Mouse (Mus musculus) granulocyte monocyte progenitor cell, adult 5-6 weeks (primary cell): ENCODE results near the gene Ablim1. TPM values are rescaled to one million over a fixed set of nuclear protein-coding genes. Genes with fewer than 3 reads are reported as not detected.

Experiments
- ATAC-seq: replicated peaks from 2 replicates; pipeline ENCODE4 v1.8.0; 2016; ENCODE audit warnings: mild to moderate bottlenecking, moderate TSS enrichment, inconsistent platforms; ENCODE audit not compliant: poor library complexity, severe bottlenecking
- total RNA-seq, 2 experiments: library from RNA; stranded (forward) in 1 of 2; stranded (reverse) in 1 of 2; fragments of 200-712, 200-1000 nt in 1 of 2; fragments of >200 nt in 1 of 2; fragmentation: Nextera tagmentation in 1 of 2; gene quantifications; 2 replicates each; pipeline ENCODE4 v1.2.3; 2014 to 2017

The Ablim1 gene
- total RNA-seq, 2 experiments from 2014 or later = 8.0 to 9.4 TPM

DNA sequence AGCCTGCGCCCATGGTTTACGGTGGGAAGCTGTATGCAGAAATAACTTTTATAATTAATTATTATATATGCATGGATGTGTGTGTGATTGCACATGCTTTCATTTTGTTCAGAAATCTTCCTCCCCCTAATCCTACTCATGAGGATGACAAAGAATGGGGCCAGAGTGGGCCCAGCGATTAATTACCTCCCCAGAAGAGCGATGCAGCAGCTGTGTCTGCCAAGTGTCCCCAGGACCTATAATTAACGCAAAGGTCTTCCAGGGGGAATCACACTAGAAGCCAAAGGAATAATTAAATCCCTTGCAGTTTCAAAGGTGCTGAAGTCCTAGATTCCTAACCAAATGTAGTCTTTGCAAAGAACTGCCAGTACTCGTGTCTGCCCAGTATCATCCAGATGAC, 44.9 kb downstream of the Ablim1 start:
- no peak for ATAC-seq

DNA sequence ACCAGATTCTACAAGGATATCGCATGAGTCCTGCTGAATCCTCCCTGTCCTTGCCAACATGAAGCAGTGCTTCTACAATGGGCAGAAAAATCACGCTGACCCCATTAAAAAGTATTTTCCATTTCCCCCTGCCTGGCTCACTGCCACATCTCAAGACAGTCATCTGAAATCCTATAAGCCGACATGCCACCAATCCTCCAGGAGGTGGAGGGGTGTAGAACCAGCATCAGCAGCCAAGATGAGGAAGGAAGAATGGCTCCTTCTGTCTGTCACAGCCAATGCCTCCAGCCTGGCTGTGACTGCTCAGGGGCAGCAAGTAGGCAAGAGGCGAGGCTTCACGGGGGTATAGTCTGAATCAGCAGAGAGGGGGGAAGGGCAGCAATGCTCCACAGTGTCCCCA, 47.2 kb downstream of the Ablim1 start:
- no peak for ATAC-seq

DNA sequence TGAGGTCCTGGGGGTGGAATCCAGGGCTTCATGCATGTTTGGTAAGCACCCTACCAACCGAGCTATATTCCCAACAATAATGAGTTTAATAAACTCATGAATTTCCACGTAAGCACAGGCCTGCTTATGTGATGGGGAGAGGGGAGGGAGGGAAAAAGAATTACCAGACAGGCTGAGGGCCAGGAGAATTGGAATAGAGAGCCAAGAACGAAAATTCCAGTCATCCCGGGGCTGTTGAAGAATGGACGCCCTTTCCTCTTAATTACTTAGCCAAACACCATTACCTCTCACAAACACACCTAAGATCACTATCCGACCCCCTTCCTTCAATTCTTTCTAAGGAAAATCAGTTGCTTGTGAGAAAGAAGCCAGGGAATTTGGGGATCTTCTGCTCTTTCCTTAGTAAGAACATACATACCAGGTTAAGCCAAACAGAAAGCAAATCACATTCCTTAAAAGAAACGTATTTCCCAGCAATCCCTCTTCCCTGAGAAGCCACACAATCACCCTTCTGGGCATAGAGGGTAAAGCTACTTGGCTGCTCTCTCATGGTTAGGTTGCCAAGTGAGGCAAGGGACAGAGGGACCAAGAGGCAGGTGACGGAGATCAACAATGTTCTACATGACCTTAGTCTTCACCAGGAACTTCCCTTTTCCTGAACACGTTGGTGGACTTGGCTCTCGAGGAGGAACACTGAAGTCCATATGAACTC, 48.2 kb downstream of the Ablim1 start:
- no peak for ATAC-seq

DNA sequence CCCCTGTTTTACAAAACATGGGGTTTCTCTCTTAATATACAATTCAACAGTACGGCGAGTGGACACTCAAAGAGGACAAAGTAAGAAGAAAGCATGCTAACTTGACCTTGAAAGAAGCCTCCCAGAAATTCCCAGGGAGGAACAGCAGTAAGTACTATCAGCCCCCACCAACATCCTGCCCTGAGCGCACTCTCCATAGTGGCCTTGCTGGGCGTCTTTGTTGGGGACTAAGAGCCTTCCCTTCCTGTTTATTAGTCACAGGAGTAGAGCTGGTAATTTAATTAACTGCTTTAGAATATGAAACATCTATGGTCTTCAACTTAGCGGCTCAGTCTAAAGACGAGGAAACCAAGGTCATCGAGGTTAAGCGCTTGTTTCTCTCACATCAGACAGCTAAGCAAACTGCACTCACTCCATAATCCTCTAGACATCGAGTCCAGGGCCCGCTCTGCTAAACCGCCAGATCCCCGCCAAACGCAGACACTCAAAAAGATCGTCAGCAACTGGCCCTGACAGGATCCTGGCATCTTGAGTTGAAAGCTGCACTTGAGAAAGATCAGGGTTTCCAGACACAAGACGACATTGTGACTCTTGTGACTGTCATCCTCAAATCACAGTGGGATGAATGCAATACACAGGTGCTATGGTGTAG, 50.3 kb downstream of the Ablim1 start:
- no peak for ATAC-seq

DNA sequence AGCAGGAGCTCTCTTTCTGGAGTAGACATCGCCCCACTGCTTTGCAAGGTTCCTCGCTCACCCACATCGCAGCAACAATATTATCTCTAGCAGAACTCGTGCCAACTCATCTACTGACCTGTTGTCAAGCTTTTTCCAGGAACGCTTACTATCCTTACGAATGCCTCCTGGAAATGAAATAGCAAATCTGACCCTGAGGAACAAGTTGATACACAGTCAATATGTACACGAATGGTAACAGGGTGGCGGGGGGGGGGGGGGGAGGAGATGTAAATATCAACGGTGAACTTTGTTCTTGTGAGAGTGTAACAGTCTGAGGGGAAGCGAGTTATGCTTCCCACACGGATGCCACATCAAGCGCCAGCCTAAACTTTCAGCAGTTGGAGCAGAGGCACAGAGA, 56.9 kb downstream of the Ablim1 start:
- ATAC-seq = no peak

DNA sequence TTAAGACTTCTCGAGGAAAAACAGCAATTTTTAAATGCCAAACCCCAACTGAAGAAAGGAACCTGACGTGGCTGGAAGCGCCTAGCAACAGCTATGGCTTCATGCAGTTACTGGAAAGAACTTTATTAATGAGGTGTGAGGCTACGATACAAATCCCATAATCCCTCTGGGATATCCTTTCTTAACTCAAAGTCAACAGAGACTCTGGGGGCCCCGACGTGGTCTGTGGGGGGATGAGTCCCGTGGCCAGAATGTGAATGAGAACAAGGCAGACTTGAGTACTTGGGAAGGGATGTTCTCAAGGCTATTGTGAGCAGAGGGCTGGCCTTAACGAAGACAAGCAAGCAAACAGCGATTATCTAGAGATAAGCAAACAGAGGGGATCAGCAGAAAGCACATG, 58.1 kb downstream of the Ablim1 start:
- no peak for ATAC-seq

DNA sequence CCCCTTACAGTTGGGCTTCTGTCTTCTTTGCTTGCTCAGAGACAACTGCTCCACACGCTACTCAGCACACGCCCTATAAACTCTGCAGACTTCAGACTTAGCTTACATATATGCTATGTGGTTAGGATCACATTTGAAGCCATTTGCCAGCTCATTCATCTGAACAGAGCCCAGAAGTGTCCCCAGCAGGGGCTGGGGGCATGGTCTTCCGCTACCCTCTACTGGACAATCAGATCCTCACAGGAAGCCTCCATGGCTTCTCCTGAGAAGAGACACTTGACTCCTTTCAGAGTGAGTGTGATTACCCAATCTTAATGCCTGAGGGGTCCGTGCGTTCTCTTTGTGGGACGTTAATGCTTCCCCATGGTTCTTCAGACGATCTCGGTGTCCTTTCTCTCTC, 59.6 kb downstream of the Ablim1 start:
- ATAC-seq = no peak

DNA sequence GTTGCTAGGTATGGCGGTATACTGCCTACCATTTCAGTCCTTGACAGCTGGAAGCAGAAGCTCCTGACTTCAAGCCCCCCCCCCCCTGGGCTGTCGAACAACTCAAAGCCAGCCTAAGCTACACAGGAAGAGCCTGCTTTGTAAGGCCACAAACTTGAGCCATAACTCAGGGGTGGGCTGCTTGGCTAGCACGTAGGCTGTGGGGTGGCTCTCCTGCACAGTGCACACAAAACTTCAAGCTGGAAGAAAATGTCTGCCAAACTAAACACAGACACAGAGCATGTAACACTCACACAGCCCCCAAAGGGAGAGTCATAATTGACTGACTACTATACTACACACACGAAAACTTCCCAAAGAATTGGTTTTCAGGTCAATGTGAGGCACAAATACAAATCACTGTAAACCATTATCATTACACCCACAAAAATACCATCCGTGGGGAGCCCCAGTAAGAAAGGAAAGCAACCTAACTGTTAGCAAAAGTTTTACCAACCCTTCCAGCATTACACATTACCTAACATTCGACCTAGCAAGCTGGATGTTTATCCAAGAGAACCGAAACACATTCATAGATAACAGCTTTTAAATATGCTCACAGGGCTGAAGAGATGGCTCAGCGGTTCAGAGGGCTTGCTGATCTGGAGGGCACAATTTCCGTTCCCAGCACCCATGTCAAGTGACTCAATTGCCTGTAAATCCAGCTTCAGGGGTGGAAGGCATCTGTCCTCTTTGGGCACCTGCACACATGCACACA, 61.8 kb downstream of the Ablim1 start:
- ATAC-seq = no peak

DNA sequence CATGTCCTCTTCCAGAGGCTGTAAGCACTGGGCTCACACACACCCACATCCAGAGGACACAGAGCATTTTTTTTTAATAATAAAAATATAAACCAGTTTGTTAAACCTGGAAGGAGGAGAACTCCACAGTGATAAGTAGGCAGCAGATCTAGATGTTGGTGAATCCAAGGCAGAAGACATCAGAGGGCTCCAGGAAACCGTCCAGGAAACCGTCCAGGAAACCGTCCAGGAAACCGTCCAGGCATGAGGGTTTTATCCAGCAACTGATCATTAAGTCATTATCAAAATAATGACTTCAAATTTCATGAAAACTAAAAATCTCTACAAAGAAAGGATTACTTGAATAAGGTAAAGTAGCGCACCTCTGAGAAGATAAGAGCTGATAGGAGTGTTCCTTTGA, 65.9 kb downstream of the Ablim1 start:
- no peak for ATAC-seq

DNA sequence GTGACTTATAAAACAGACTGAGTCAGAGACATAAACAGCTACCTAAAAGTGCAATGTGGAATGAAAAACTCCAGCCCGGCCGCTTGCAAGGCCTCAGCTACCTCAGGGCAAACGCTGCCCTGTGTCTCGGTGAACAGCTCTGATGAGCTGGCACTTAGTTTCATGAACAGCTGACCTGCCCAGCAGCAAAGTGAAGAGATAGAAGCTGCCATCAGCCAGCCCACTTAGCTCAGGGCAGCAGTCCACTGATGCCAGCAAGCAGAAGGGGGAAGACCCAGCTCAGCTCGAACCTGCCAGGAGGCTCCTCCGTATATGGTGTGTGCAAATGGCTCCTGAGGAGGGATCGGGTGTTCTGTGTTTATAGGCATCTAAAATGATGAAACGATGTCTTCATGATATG, 67.5 kb downstream of the Ablim1 start:
- no peak for ATAC-seq

DNA sequence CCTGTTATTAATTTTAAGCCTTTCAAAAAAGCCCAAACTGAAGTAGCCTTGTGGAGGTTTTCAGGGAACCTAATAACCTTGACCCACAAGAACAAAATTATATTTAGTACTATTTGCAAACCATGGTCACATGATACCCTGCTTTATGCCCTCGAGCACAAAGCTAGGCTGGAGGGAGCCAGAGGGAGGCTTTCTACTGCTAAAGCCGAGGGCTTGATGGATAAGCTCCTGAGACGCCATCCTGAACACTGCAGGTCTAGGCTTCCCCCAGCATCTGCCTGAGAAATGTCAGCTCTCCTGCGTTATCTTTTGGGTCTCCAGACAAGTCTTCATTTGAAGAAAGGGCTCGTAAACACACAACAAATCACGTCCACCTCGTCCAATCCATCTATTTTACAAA, 70.4 kb downstream of the Ablim1 start:
- ATAC-seq = no peak

DNA sequence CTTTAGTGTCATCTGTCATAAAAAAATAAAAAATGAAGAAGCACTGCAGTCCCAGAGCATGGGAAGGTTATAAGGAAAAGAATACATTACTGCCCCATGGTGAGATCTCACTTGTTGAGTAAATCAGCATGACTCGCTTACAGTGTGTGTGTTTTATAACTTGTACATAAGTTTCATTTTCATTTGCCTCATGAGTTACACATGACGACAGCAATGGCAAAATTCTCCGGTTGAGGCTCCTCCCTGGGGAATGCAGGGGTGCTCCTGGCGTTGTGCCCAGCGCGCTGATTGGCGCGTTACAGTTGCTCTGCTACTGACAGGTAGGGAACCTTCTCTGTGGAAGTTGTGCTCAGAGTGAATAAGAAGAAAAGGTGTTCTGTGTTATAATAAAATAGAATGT, 71.1 kb downstream of the Ablim1 start:
- ATAC-seq = peak; percentile 57

DNA sequence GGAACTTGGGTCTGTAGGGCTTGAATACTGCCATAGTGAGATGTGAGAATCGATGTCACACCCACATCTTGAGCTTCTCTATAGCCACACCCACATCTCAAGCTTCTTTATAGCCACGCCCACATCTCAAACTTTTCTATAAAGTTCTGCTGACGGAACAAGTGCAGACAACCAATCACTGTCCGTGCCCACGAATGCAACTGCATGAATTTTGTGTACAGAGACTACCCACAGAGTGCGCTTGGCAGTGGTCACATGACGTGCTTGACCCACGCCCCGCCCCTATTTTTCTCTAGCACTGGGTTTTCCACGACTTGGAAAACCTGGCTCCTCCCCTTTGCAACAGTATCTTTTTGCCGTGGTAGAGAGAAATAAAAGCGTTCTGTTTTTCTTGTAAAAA, 71.5 kb downstream of the Ablim1 start:
- ATAC-seq = peak; percentile 87

DNA sequence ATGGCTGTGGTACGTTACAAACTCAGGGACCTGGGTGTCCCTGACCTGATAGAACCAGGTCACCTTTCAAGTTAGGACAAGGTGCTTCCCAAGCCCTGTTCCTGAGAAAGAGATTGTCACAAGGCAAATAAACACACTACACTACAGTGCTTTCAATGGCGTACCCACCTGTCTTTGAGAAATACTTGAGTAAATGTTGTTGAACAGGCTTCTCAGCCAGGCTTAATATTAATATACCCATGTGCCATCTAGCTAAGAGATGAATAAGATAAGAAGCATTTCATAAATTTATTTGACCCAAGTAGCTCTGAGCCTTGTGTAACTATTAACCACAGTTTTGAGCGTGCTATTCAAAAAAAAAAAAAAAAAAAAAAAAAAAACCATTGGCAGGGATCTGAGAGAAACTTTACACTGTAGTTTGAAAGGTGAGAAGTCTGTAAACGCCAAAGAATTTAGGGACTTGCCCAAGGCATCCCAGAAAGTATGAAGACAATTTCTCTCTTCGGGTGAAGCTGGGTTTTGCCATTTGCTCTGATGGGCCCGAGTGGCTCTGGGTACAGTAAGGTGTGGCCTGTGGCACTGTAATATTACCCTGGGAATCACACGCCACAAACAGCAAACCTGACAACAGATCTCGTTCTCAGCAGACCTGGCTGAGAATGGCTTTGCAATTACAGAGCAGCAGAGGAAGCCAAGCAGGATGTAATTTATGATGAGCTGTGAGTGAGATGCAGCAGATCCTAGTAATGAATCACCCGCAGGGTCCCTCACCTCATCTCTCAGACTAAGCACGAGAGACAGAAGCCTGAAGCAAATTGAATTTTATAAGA, 73.1 kb downstream of the Ablim1 start:
- ATAC-seq = no peak

DNA sequence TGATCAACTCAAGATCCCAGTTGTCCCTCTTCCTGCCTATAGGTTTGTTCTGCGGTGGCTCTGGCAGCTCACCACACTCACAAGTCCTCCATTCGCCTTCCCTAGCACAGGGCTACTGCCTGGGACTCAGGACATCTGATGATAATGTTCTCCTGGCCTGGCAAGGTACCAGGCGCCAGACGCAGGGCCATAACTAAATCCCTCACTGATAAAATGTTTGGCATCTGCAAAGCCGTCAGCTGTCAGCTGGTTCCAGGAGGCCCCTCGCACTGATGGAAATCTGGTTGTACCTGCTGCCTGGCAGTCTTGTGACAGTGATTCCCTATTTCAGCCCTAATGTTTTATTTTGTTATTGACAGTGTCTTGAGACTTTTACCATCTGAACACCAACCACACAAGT, 74.5 kb downstream of the Ablim1 start:
- no peak for ATAC-seq

DNA sequence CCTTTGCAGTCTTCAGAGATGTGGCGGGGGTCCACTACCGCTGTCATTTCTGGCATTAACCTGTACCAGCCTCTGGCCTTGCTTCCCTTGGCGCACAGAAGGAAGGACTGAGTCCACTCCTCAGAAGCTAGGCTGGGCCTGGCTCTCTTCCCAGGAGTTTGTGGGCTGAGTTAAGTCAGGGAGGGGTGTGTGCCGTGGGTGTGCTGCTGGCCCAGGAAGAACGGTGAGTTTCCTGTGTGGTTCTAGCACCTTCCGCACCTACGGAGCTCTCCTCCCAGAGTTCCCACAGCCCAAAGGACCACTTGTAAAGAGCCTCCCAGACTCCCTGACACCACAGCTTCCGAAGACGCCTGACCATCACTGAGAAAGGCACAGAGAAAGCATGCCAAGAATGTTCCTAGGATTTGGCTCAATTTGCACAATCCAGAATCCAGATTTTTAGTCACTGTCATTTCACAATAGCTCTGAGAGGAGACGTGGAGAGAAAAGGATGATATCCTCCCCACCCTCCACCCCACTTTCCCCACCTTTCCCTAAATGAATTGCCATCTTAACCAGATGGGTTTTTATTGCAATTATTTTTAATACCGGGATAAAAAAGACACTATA, 75.4 kb downstream of the Ablim1 start:
- ATAC-seq = no peak

DNA sequence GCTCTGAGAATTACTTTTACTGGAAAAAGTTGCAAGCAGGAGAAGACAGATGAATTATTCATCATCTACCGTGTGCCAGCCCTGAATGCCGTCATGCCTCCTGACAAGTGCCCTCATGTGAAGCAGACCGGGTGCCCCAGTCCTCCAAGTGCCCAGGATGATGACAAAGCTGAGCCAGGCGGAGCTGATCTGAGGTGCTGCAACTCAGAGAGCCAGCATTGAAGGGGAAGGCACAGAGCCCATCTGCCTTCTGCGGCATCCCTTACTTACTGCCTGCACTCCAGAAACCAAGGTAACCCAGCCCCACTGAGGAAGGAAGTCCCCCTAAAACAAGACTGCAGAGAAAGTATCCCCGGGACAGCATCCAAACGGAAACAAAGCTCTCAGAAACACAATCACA, 76.3 kb downstream of the Ablim1 start:
- no peak for ATAC-seq

DNA sequence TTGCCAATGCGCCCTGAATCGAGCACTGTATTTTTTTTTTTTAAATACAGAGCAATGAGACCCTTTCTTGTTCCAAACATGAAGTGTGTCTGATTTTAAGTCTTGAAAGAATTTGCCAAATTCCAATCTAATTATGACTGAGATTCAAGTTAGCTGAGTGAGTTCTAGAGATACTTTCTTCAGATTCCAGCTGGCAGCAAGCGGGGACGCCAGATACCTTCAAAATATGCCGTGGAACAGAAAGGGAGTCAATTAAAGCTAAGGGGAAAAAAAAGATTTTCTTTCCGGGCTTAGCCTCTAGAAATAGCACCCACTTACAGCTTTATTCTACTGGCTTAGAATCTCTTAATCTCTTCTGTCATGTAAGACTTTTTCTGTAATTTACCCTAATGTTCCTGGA, 77.2 kb downstream of the Ablim1 start:
- ATAC-seq = no peak

DNA sequence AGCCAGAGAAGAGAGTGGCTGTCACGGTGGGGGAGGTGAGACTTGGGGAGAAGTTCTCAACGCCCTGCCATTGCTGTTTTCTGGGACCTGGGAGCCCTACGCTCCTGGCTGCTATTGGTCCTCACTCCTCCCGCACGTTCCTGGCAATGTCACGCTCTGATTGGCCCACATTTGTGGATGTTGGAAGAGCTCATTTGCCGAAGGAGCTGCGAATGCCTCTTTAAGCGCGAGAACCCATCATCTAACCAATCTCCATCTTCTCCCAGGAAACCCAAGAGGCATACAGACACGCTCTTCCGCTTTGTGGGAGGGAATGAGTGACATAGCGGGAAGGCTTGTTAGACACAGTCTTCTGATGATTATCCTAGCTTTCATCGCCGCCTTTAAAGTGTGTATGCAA, 78.1 kb downstream of the Ablim1 start:
- no peak for ATAC-seq

DNA sequence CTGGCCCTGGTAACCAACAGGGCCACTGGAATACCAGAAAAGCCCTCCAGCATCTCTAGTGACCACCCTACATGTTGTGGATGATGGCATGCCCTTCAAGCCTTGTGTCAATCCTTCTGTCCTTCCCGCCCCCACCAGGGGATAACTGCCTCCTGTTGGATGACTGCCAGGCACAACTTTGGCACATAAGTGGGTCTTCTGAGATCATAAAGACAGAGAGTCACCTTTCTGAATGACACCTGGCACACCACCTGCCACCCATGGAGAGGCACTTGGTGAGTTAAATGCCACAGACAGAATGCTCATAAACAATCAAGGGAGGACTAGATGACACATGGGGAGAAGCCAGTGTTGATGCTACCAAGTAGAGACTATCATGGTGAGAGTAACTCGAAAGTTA, 78.8 kb downstream of the Ablim1 start:
- ATAC-seq = no peak
